Mouse (Mus musculus) ES-CJ7 (cell line): ENCODE data around the gene Chrna7.

Experiments
- DNase-seq: peaks from one replicate; pipeline ENCODE4 v3.0.0; 2011; ENCODE audit warnings: low read depth, low spot score

The Chrna7 gene

DNA sequence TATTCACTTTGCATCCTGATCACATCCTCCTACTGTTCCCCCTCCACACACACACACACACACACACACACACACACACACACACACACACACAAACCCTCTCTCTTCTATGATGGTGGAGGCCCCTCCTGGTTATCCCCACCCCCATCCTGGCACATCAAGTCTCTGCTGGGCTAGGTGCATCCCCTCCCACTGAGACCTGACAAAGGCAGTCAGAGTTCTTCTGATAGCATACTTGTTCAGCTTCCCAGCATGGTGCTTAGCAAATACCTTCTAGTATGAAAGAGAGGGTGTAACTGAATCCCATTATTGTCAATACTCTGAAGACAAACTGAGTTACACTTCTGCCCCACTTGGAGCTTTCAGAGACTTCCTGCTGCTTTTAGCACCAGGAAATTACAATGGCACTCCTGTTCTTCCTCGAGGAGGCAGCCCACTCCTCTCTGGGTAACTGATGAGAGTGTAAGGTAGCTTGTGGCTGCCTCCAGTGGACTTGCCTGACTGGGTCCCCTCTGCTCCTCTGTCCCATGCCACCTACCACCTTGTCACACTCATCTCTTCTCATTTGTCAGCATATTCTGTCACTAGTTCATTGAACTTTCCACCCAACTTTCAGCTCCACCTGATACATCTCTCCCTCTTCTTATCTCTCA is 127.9 kb downstream of the Chrna7 start:
- DNase-seq = peak; percentile 87

DNA sequence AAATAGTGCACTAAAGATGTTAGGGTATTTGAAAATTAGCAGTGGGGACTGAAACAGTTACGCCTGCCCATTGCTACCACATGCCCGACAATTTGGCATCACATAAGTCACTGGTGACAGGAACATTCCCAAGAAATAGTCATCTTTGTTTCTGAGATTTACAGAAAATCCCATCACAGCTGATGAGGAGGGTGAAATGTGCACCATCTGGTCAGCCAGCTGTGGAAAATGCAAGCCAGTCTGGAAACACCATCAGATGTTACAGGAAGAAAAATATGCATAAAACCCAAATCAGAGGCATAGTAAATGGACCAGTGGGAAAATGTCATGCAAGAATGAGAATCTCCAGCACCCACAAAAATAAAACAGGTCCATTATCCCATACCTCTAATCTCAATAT is 151.4 kb downstream of the Chrna7 start:
- DNase-seq = no peak
